Mouse (Mus musculus): Measurements from ENCODE around the gene Fzd2. TPM values are rescaled to one million over a fixed set of nuclear protein-coding genes. Genes with fewer than 3 reads are reported as not detected.

Fzd2 gene
- total and polyA plus RNA-seq, 3 experiments = 2.6 to 10.0 (median 2.8) TPM

- Histone ChIP-seq H3K4me3 (no peak overlapping the region), H3K79me2 (replicated peaks; ENCODE audit: control insufficient read depth, insufficient read depth, low read length) (no peaks in the 10 kb centered on the region), H3K36me3 (ENCODE audit: control insufficient read depth, insufficient read depth, low read length) (no peaks in the 10 kb centered on the region), H3K9ac (ENCODE audit: low read depth, low read length) (no peak overlapping the region), H3K4me1 (ENCODE audit: control insufficient read depth, insufficient read depth, low read length) (no peaks in the 10 kb centered on the region), H3K27me3 (ENCODE audit: control insufficient read depth, insufficient read depth, low read length) (no peaks in the 10 kb centered on the region), H3K27ac (no peak overlapping the region)
- intact Hi-C loops (cut with DNase I) = no loop called here
- peak in 1 of 2 experiments; percentile 2 for DNase-seq
- WGBS = 46% methylated on average over 8 of the region's 8 CpGs
- TF ChIP-seq EP300 (IDR thresholded peaks at IDR 0.05; ENCODE audit: insufficient read depth, low read depth, low read length) = no peak
- TF ChIP-seq POLR2A (IDR thresholded peaks at IDR 0.05; ENCODE audit: insufficient read depth, low read depth, low read length) = no peak
- TF ChIP-seq CTCF (IDR thresholded peaks at IDR 0.05) = no peak
Observed at GRCm38 (mm10) chr11:102655888-102656287, 51.7 kb downstream of the Fzd2 start.

DNA sequence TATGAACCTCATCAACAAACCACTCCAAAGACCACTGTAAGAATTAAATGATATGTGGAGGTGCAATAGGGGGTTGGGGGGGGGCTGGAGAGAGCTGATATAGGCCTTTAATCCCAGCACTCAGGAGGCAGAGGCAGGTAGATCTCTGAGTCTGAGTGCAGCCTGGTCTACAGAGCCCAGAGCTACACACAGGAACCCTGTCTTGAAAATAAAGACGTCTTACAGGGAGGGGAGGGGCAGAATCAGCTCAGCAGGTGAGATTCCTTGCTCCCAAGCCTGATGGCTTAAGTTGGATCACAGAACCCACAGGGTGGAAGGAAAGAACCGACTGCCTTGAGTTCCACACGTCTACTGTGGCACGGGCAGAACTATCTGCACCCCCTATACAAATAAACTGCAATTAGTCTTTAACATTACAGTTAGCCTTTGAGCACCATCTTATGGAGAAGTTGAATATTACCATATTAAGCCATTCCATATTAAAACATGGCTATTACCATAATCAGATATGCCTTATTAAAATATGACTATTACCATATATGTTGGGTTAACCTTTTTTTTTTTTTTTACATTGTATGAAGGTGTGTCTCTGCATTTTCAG is 52.2 kb downstream of the Fzd2 start:
- Histone ChIP-seq H3K27ac (no peak overlapping the region), H3K4me3 (no peak overlapping the region), H3K4me1 (ENCODE audit: control insufficient read depth, insufficient read depth, low read length) (no peaks in the 10 kb centered on the region), H3K9ac (ENCODE audit: low read depth, low read length) (no peak overlapping the region), H3K79me2 (replicated peaks; ENCODE audit: control insufficient read depth, insufficient read depth, low read length) (no peaks in the 10 kb centered on the region), H3K36me3 (ENCODE audit: control insufficient read depth, insufficient read depth, low read length) (no peaks in the 10 kb centered on the region), H3K27me3 (ENCODE audit: control insufficient read depth, insufficient read depth, low read length) (no peaks in the 10 kb centered on the region)
- 12% methylated on average over 4 of the region's 4 CpGs for WGBS
- no peak for TF ChIP-seq POLR2A (IDR thresholded peaks at IDR 0.05; ENCODE audit: insufficient read depth, low read depth, low read length)
- no peak for TF ChIP-seq EP300 (IDR thresholded peaks at IDR 0.05; ENCODE audit: insufficient read depth, low read depth, low read length)
- TF ChIP-seq CTCF (IDR thresholded peaks at IDR 0.05) = peak; percentile 44
- DNase-seq = peak in 1 of 2 experiments; percentile 7
- intact Hi-C loops (cut with DNase I) = no loop called here

- H3K9ac ChIP-seq (ENCODE audit: low read depth, low read length) = no peak overlapping the region
- intact Hi-C loops (cut with DNase I) = no loop called here
- WGBS = 35% methylated on average over 6 of the region's 6 CpGs
- H3K36me3 ChIP-seq (ENCODE audit: control insufficient read depth, insufficient read depth, low read length) = no peaks in the 10 kb centered on the region
- no peaks in the 10 kb centered on the region for H3K79me2 ChIP-seq (replicated peaks; ENCODE audit: control insufficient read depth, insufficient read depth, low read length)
- H3K27ac ChIP-seq = no peak overlapping the region
- no peaks in the 10 kb centered on the region for H3K4me1 ChIP-seq (ENCODE audit: control insufficient read depth, insufficient read depth, low read length)
- no peak overlapping the region for H3K4me3 ChIP-seq
- no peak for TF ChIP-seq CTCF (IDR thresholded peaks at IDR 0.05)
- no peak for TF ChIP-seq POLR2A (IDR thresholded peaks at IDR 0.05; ENCODE audit: insufficient read depth, low read depth, low read length)
- no peak for TF ChIP-seq EP300 (IDR thresholded peaks at IDR 0.05; ENCODE audit: insufficient read depth, low read depth, low read length)
- no peaks in the 10 kb centered on the region for H3K27me3 ChIP-seq (ENCODE audit: control insufficient read depth, insufficient read depth, low read length)
- DNase-seq = peak in 1 of 2 experiments; percentile 6
Observed at GRCm38 (mm10) chr11:102656931-102657330, 52.7 kb downstream of the Fzd2 start.

Other genes with a start within 250 kb of the Fzd2 start
- 10 to 100 TPM in 1 of 2 experiments, under 1 TPM in 1; 0.42 to 10.3 TPM for gene Slc4a1, start 238.2 kb upstream of the Fzd2 start, total RNA-seq (2021)
- gene Slc4a1, start 238.2 kb upstream of the Fzd2 start, polyA plus RNA-seq (2012; rRNA removed) = 0.91 and 4.4 TPM in 2 replicates
- under 1 TPM in 1 of 2 experiments, not detected in 1; 0.66 TPM for gene Rundc3a, start 211.0 kb upstream of the Fzd2 start, total RNA-seq (2021)
- gene Rundc3a, start 211.0 kb upstream of the Fzd2 start, polyA plus RNA-seq (2012; rRNA removed) = 0.23 and 0.32 TPM in 2 replicates
- 100 to 1,000 TPM; 196 to 213 TPM for gene Slc25a39, start 196.4 kb upstream of the Fzd2 start, total RNA-seq (2021)
- 307 and 331 TPM in 2 replicates for gene Slc25a39, start 196.4 kb upstream of the Fzd2 start, polyA plus RNA-seq (2012; rRNA removed)
- gene Grn, start 174.1 kb upstream of the Fzd2 start, total RNA-seq (2021) = 10 to 100 TPM; 83.4 to 86.9 TPM
- 118 and 119 TPM in 2 replicates for gene Grn, start 174.1 kb upstream of the Fzd2 start, polyA plus RNA-seq (2012; rRNA removed)
- gene Fam171a2, start 156.7 kb upstream of the Fzd2 start, total RNA-seq (2021) = 1 to 10 TPM; 3.8 to 3.9 TPM
- gene Fam171a2, start 156.7 kb upstream of the Fzd2 start, polyA plus RNA-seq (2012; rRNA removed) = 7.7 and 8.3 TPM in 2 replicates
- 10 to 100 TPM in 1 of 2 experiments, 1 to 10 TPM in 1; 3.1 to 14.5 TPM for gene Itga2b, start 134.3 kb upstream of the Fzd2 start, total RNA-seq (2021)
- 3.5 and 6.9 TPM in 2 replicates for gene Itga2b, start 134.3 kb upstream of the Fzd2 start, polyA plus RNA-seq (2012; rRNA removed)
- 10 to 100 TPM; 14.8 to 18.0 TPM for gene Gpatch8, start 48.0 kb upstream of the Fzd2 start, total RNA-seq (2021)
- 11.7 and 16.8 TPM in 2 replicates for gene Gpatch8, start 48.0 kb upstream of the Fzd2 start, polyA plus RNA-seq (2012; rRNA removed)
- 1 to 10 TPM; 1.2 to 1.5 TPM for gene Gm11627, start 24.9 kb upstream of the Fzd2 start, total RNA-seq (2021)
- 4.0 and 4.9 TPM in 2 replicates for gene Gm11627, start 24.9 kb upstream of the Fzd2 start, polyA plus RNA-seq (2012; rRNA removed)
- not detected for gene Meioc, start 59.3 kb downstream of the Fzd2 start, total RNA-seq (2021)
- gene Meioc, start 59.3 kb downstream of the Fzd2 start, polyA plus RNA-seq (2012; rRNA removed) = 0.09 TPM in 1 of 2 replicates, not detected in the other
- 10 to 100 TPM; 21.0 to 22.8 TPM for gene Ccdc43, start 93.4 kb downstream of the Fzd2 start, total RNA-seq (2021)
- gene Ccdc43, start 93.4 kb downstream of the Fzd2 start, polyA plus RNA-seq (2012; rRNA removed) = 6.8 and 12.2 TPM in 2 replicates
- 1 to 10 TPM; 3.4 to 4.9 TPM for gene Adam11, start 157.0 kb downstream of the Fzd2 start, total RNA-seq (2021)
- gene Adam11, start 157.0 kb downstream of the Fzd2 start, polyA plus RNA-seq (2012; rRNA removed) = 10.1 and 12.5 TPM in 2 replicates
- gene Gjc1, start 215.3 kb downstream of the Fzd2 start, total RNA-seq (2021) = 10 to 100 TPM; 19.4 to 23.4 TPM
- gene Gjc1, start 215.3 kb downstream of the Fzd2 start, polyA plus RNA-seq (2012; rRNA removed) = 12.9 and 26.4 TPM in 2 replicates
- 10 to 100 TPM; 11.0 to 12.2 TPM for gene Higd1b, start 231.5 kb downstream of the Fzd2 start, total RNA-seq (2021)
- 15.2 and 21.6 TPM in 2 replicates for gene Higd1b, start 231.5 kb downstream of the Fzd2 start, polyA plus RNA-seq (2012; rRNA removed)